Mouse (Mus musculus) ES-Bruce4 (cell line): ENCODE data around the gene Ccn1.

Experiments
- CTCF ChIP-seq: IDR thresholded peaks from one replicate; pipeline ENCODE4 v1.8.1; 2011; ENCODE audit warnings: low read depth, low read length
- POLR2A ChIP-seq: IDR thresholded peaks from one replicate; pipeline ENCODE4 v1.8.1; 2011; ENCODE audit warnings: low read length; ENCODE audit not compliant: insufficient read depth

DNA sequence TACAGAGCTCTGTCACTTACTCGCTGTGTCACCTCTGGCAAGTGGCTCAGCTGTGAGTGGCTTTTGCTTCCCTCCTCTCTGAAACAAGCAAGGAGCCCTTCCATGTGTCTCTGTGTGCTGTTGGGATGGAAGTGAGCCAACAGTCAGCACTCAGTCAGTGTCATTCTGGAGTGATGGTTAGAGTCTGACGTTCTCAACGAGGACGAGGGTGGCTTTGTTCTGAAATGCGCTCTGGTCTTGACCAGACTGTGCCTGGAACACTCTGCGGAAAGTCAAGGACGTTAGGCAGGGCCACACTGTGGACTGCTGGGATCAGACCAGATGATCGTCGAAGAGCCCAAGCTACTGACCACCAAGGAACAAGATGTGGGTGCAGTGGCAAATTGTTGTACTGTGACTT is 24.2 kb downstream of the Ccn1 start:
- TF ChIP-seq CTCF, result no peak
- no peak for TF ChIP-seq POLR2A
